Mouse (Mus musculus): ENCODE results near the gene Angptl4. TPM values are rescaled to one million over a fixed set of nuclear protein-coding genes. Genes with fewer than 3 reads are reported as not detected.

The Angptl4 gene
- polyA plus RNA-seq, 1 experiment from 2014 or later: 43.2 TPM

GRCm38 (mm10) chr17:33817184-33817968 is 35.7 kb upstream of the Angptl4 start:
- under 1% methylated on average over 89 of the region's 89 CpGs for WGBS
- peak; percentile 96 for ATAC-seq (ENCODE audit: insufficient number of reproducible peaks, insufficient read depth, low FRiP score, low TSS enrichment, low read depth)

GRCm38 (mm10) chr17:33816612-33817011 is 35.0 kb upstream of the Angptl4 start:
- peaks cover 18% of the 10 kb centered on the region for H3K4me1 ChIP-seq (replicated peaks)
- peaks cover 34% of the 10 kb centered on the region for H3K36me3 ChIP-seq
- peak overlapping the region; percentile 60 for H3K4me3 ChIP-seq (replicated peaks)
- H3K4me2 ChIP-seq: peak overlapping the region; percentile 85
- no peaks in the 10 kb centered on the region; the same call in 1 of the 2 replicates for H3K27me3 ChIP-seq
- H3K27ac ChIP-seq: no peak overlapping the region
- ATAC-seq (ENCODE audit: insufficient number of reproducible peaks, insufficient read depth, low FRiP score, low TSS enrichment, low read depth): no peak
- H3K9ac ChIP-seq (replicated peaks): no peak overlapping the region; the same call in 1 of the 2 replicates
- WGBS: 81% methylated on average over 5 of the region's 5 CpGs
- no peaks in the 10 kb centered on the region for H3K9me3 ChIP-seq

More at GRCm38 (mm10) chr17:33817184-33817968, 35.7 kb upstream of the Angptl4 start:
- H3K27me3 ChIP-seq: no peaks in the 10 kb centered on the region; the same call in 1 of the 2 replicates
- peak overlapping the region; percentile 89 for H3K27ac ChIP-seq
- peaks cover 19% of the 10 kb centered on the region for H3K4me1 ChIP-seq (replicated peaks)
- peaks cover 42% of the 10 kb centered on the region for H3K36me3 ChIP-seq
- H3K4me2 ChIP-seq: peak overlapping the region; percentile 85
- H3K9ac ChIP-seq (replicated peaks): peak overlapping the region; percentile 79
- no peaks in the 10 kb centered on the region for H3K9me3 ChIP-seq
- H3K4me3 ChIP-seq (replicated peaks): peak overlapping the region; percentile 60

- Histone ChIP-seq H3K9ac (replicated peaks) (no peak overlapping the region), H3K4me3 (replicated peaks) (no peak overlapping the region), H3K27me3 (peaks cover 6% of the 10 kb centered on the region), H3K27ac (no peak overlapping the region), H3K9me3 (no peaks in the 10 kb centered on the region), H3K36me3 (peaks cover 22% of the 10 kb centered on the region), H3K4me2 (no peak overlapping the region), H3K4me1 (replicated peaks) (peaks cover 22% of the 10 kb centered on the region)
- WGBS: 93% methylated on average over 6 of the region's 6 CpGs
- no peak for ATAC-seq (ENCODE audit: insufficient number of reproducible peaks, insufficient read depth, low FRiP score, low TSS enrichment, low read depth)
Observed at GRCm38 (mm10) chr17:33815399-33815798, 33.8 kb upstream of the Angptl4 start.

GRCm38 (mm10) chr17:33812990-33813389 is 31.4 kb upstream of the Angptl4 start:
- H3K4me2 ChIP-seq: no peak overlapping the region
- no peak for ATAC-seq (ENCODE audit: insufficient number of reproducible peaks, insufficient read depth, low FRiP score, low TSS enrichment, low read depth)
- no peaks in the 10 kb centered on the region for H3K36me3 ChIP-seq
- no peaks in the 10 kb centered on the region for H3K9me3 ChIP-seq
- no peak overlapping the region for H3K27ac ChIP-seq
- no peak overlapping the region for H3K9ac ChIP-seq (replicated peaks)
- peaks cover 14% of the 10 kb centered on the region for H3K4me1 ChIP-seq (replicated peaks)
- peaks cover 6% of the 10 kb centered on the region for H3K27me3 ChIP-seq
- no peak overlapping the region for H3K4me3 ChIP-seq (replicated peaks)
- WGBS: 69% methylated on average over 4 of the region's 4 CpGs

- Histone ChIP-seq H3K4me2 (no peak overlapping the region), H3K4me3 (replicated peaks) (no peak overlapping the region)
Observed at GRCm38 (mm10) chr17:33812475-33812874, 30.8 kb upstream of the Angptl4 start.

GRCm38 (mm10) chr17:33811142-33811516 is 29.5 kb upstream of the Angptl4 start:
- ATAC-seq (ENCODE audit: insufficient number of reproducible peaks, insufficient read depth, low FRiP score, low TSS enrichment, low read depth): no peak
- Histone ChIP-seq H3K4me1 (replicated peaks) (peaks cover 6% of the 10 kb centered on the region), H3K9ac (replicated peaks) (peak overlapping the region; percentile 55), H3K36me3 (no peaks in the 10 kb centered on the region), H3K27ac (no peak overlapping the region), H3K4me3 (replicated peaks) (peak overlapping the region; percentile 56), H3K4me2 (peak overlapping the region; percentile 83), H3K27me3 (peaks cover 6% of the 10 kb centered on the region), H3K9me3 (no peaks in the 10 kb centered on the region)
- 31% methylated on average over 7 of the region's 7 CpGs for WGBS

More at GRCm38 (mm10) chr17:33812475-33812874, 30.8 kb upstream of the Angptl4 start:
- Histone ChIP-seq H3K36me3 (no peaks in the 10 kb centered on the region), H3K27me3 (peaks cover 6% of the 10 kb centered on the region), H3K27ac (no peak overlapping the region), H3K9ac (replicated peaks) (no peak overlapping the region), H3K4me1 (replicated peaks) (peaks cover 11% of the 10 kb centered on the region), H3K9me3 (no peaks in the 10 kb centered on the region)
- WGBS: 63% methylated on average over 3 of the region's 3 CpGs
- no peak for ATAC-seq (ENCODE audit: insufficient number of reproducible peaks, insufficient read depth, low FRiP score, low TSS enrichment, low read depth)

- H3K27ac ChIP-seq: no peak within 1 kb of the TSS
- WGBS: 2% methylated on average over 36 of the region's 36 CpGs
- peak within 1 kb of the TSS; percentile 55 for H3K9ac ChIP-seq (replicated peaks)
- no peaks in the 10 kb centered on the region for H3K36me3 ChIP-seq
- peak within 1 kb of the TSS; percentile 83 for H3K4me2 ChIP-seq
- H3K4me1 ChIP-seq (replicated peaks): peaks cover 6% of the 10 kb centered on the region
- H3K4me3 ChIP-seq (replicated peaks): peak within 1 kb of the TSS; percentile 56
- ATAC-seq (ENCODE audit: insufficient number of reproducible peaks, insufficient read depth, low FRiP score, low TSS enrichment, low read depth): peak; percentile 97
- H3K9me3 ChIP-seq: no peaks in the 10 kb centered on the region
- peaks cover 6% of the 10 kb centered on the region for H3K27me3 ChIP-seq
Observed at GRCm38 (mm10) chr17:33810334-33811141, 28.9 kb upstream of the Angptl4 start, which contains the start of gene Kank3. Kank3 (plus strand) TSS chr17:33810519.

GRCm38 (mm10) chr17:33808192-33808591 is 26.6 kb upstream of the Angptl4 start:
- 38% methylated on average over 10 of the region's 10 CpGs for WGBS
- H3K9me3 ChIP-seq: no peaks in the 10 kb centered on the region
- H3K36me3 ChIP-seq: no peaks in the 10 kb centered on the region
- H3K27ac ChIP-seq: no peak overlapping the region
- no peak overlapping the region for H3K4me2 ChIP-seq
- no peak for ATAC-seq (ENCODE audit: insufficient number of reproducible peaks, insufficient read depth, low FRiP score, low TSS enrichment, low read depth)
- peaks cover 6% of the 10 kb centered on the region for H3K27me3 ChIP-seq
- no peak overlapping the region for H3K4me3 ChIP-seq (replicated peaks)
- peaks cover 6% of the 10 kb centered on the region for H3K4me1 ChIP-seq (replicated peaks)
- no peak overlapping the region for H3K9ac ChIP-seq (replicated peaks)

GRCm38 (mm10) chr17:33807181-33807888 is 25.7 kb upstream of the Angptl4 start:
- Histone ChIP-seq H3K27ac (no peak overlapping the region), H3K36me3 (no peaks in the 10 kb centered on the region), H3K9ac (replicated peaks) (no peak overlapping the region), H3K4me1 (replicated peaks) (peaks cover 6% of the 10 kb centered on the region), H3K4me3 (replicated peaks) (no peak overlapping the region), H3K9me3 (no peaks in the 10 kb centered on the region), H3K4me2 (no peak overlapping the region), H3K27me3 (peaks cover 6% of the 10 kb centered on the region)
- 57% methylated on average over 8 of the region's 9 CpGs for WGBS
- no peak for ATAC-seq (ENCODE audit: insufficient number of reproducible peaks, insufficient read depth, low FRiP score, low TSS enrichment, low read depth)

GRCm38 (mm10) chr17:33804745-33805144 is 23.1 kb upstream of the Angptl4 start:
- Histone ChIP-seq H3K9ac (replicated peaks) (no peak overlapping the region), H3K27ac (no peak overlapping the region), H3K9me3 (no peaks in the 10 kb centered on the region), H3K36me3 (no peaks in the 10 kb centered on the region), H3K27me3 (no peaks in the 10 kb centered on the region), H3K4me3 (replicated peaks) (no peak overlapping the region), H3K4me2 (no peak overlapping the region), H3K4me1 (replicated peaks) (no peaks in the 10 kb centered on the region)
- no peak for ATAC-seq (ENCODE audit: insufficient number of reproducible peaks, insufficient read depth, low FRiP score, low TSS enrichment, low read depth)
- WGBS: 79% methylated on average over 1 of the region's 1 CpGs

GRCm38 (mm10) chr17:33804205-33804604 is 22.6 kb upstream of the Angptl4 start:
- WGBS: 53% methylated on average over 4 of the region's 4 CpGs
- Histone ChIP-seq H3K9ac (replicated peaks) (no peak overlapping the region), H3K27me3 (no peaks in the 10 kb centered on the region), H3K4me2 (no peak overlapping the region), H3K27ac (no peak overlapping the region), H3K4me3 (replicated peaks) (no peak overlapping the region), H3K4me1 (replicated peaks) (no peaks in the 10 kb centered on the region), H3K9me3 (no peaks in the 10 kb centered on the region), H3K36me3 (no peaks in the 10 kb centered on the region)
- no peak for ATAC-seq (ENCODE audit: insufficient number of reproducible peaks, insufficient read depth, low FRiP score, low TSS enrichment, low read depth)
